Mouse (Mus musculus) liver (tissue): Measurements from ENCODE around the gene Ccnd3.

Experiments
- DNase-seq: peaks from one replicate; pipeline ENCODE4 v3.0.0-alpha.2; 2020; ENCODE audit warnings: mixed read lengths

The Ccnd3 gene

GRCm38 (mm10) chr17:47516232-47516631 is 11.4 kb downstream of the Ccnd3 start:
- peak; percentile 34 for DNase-seq

- DNase-seq, result no peak
These were observed 13.4 kb downstream of the Ccnd3 start for GRCm38 (mm10) chr17:47518205-47518604.

- peak; percentile 92 for DNase-seq
These were observed 16.9 kb downstream of the Ccnd3 start for GRCm38 (mm10) chr17:47521551-47522258.

- peak; percentile 32 for DNase-seq
These were observed 17.7 kb downstream of the Ccnd3 start for GRCm38 (mm10) chr17:47522536-47522935.

- peak; percentile 83 for DNase-seq
These were observed 18.4 kb downstream of the Ccnd3 start for GRCm38 (mm10) chr17:47523211-47523682.

- DNase-seq, result no peak
These were observed 19.2 kb downstream of the Ccnd3 start for GRCm38 (mm10) chr17:47524055-47524454.

GRCm38 (mm10) chr17:47524991-47525390 is 20.1 kb downstream of the Ccnd3 start:
- DNase-seq, result no peak

GRCm38 (mm10) chr17:47526856-47527520 is 22.1 kb downstream of the Ccnd3 start:
- DNase-seq, result no peak

GRCm38 (mm10) chr17:47527581-47528300 is 22.9 kb downstream of the Ccnd3 start:
- peak; percentile 58 for DNase-seq

GRCm38 (mm10) chr17:47528919-47529318 is 24.1 kb downstream of the Ccnd3 start:
- DNase-seq, result no peak

GRCm38 (mm10) chr17:47529595-47529994 is 24.7 kb downstream of the Ccnd3 start:
- no peak for DNase-seq

- peak; percentile 59 for DNase-seq
These were observed 26.6 kb downstream of the Ccnd3 start for GRCm38 (mm10) chr17:47531387-47531818.

GRCm38 (mm10) chr17:47532364-47532763 is 27.5 kb downstream of the Ccnd3 start:
- DNase-seq, result peak; percentile 74

- no peak for DNase-seq
These were observed 28.8 kb downstream of the Ccnd3 start for GRCm38 (mm10) chr17:47533691-47534090.

- DNase-seq, result peak; percentile 91
These were observed 31.0 kb downstream of the Ccnd3 start for GRCm38 (mm10) chr17:47535812-47536236.

- no peak for DNase-seq
These were observed 33.2 kb downstream of the Ccnd3 start for GRCm38 (mm10) chr17:47538049-47538448.

GRCm38 (mm10) chr17:47539128-47539527 is 34.3 kb downstream of the Ccnd3 start:
- DNase-seq, result no peak

- DNase-seq, result peak; percentile 40
These were observed 37.2 kb downstream of the Ccnd3 start for GRCm38 (mm10) chr17:47542061-47542460.

GRCm38 (mm10) chr17:47543051-47543650 is 38.3 kb downstream of the Ccnd3 start:
- no peak for DNase-seq

- DNase-seq, result no peak
These were observed 40.3 kb downstream of the Ccnd3 start for GRCm38 (mm10) chr17:47545154-47545553.

GRCm38 (mm10) chr17:47545861-47546331 is 41.0 kb downstream of the Ccnd3 start:
- no peak for DNase-seq

- no peak for DNase-seq
These were observed 46.2 kb downstream of the Ccnd3 start for GRCm38 (mm10) chr17:47551049-47551448.

GRCm38 (mm10) chr17:47552994-47553393 is 48.1 kb downstream of the Ccnd3 start:
- DNase-seq, result no peak
